ENCODE assay signal across 18 mouse cellular contexts in genomic region chr8:122638601-122639000, GRCm38 (mm10). TPM values are rescaled to one million over a fixed set of nuclear protein-coding genes. Genes with fewer than 3 reads are reported as not detected.
DNase-seq lines count a peak whose midpoint lies in the region; ATAC-seq and TF ChIP-seq lines count a peak whose summit lies in the region.
"Had no signal": no experiment of that assay in that cellular context is flagged by ENCODE, and none has a peak within 500 bp of the region (broad histone marks: within the 10 kb centered on the region; RNA-seq: fewer than 3 reads in every experiment).

No protein-coding gene starts in this region.

- 66% methylated on average over 16 of the region's 16 CpGs for WGBS in neural tube, embryonic 15.5 days
- WGBS in hindbrain, embryonic 15.5 days: 51% methylated on average over 16 of the region's 16 CpGs
- WGBS in stomach, postnatal 0 days: 66% methylated on average over 16 of the region's 16 CpGs

- H3K9me3 ChIP-seq in neural tube, embryonic 15.5 days (replicated peaks): no peaks in the 10 kb centered on the region
- no peaks in the 10 kb centered on the region for H3K9me3 ChIP-seq in hindbrain, embryonic 15.5 days
- no peaks in the 10 kb centered on the region for H3K9me3 ChIP-seq in stomach, postnatal 0 days (ENCODE audit: control insufficient read depth, low read length)

- no peak for DNase-seq in gastrocnemius, adult 2 months
- no peak for DNase-seq in gastrocnemius, adult 8-10 months (ENCODE audit: low spot score in 2 of 2)
- peak; percentile 32 for DNase-seq in neural tube, embryonic 10.5 days (ENCODE audit: extremely low spot score, low spot score)
- peak; percentile 43 for DNase-seq in stomach, postnatal 0 days (ENCODE audit: low spot score)
- no peak for DNase-seq in layer of hippocampus, adult 9-10 months (ENCODE audit: low spot score)
- no peak for DNase-seq in urinary bladder, adult 2 months (ENCODE audit: low spot score)
- DNase-seq: heart, postnatal 14 days; kidney, adult 9 months; lung, embryonic 14.5 days; spleen, adult 18-20 months; thymus, adult 2 months had no signal

- no peaks in the 10 kb centered on the region for H3K27me3 ChIP-seq in neural tube, embryonic 15.5 days (replicated peaks)
- no peaks in the 10 kb centered on the region for H3K27me3 ChIP-seq in hindbrain, embryonic 15.5 days
- H3K27me3 ChIP-seq in stomach, postnatal 0 days (ENCODE audit: control insufficient read depth, insufficient read depth, low read length): no peaks in the 10 kb centered on the region

- peaks cover 22% of the 10 kb centered on the region for H3K4me1 ChIP-seq in neural tube, embryonic 15.5 days
- H3K4me1 ChIP-seq in hindbrain, embryonic 15.5 days (replicated peaks): peaks cover 22% of the 10 kb centered on the region
- peaks cover 7% of the 10 kb centered on the region for H3K4me1 ChIP-seq in stomach, postnatal 0 days (replicated peaks; ENCODE audit: control insufficient read depth, insufficient read depth)

- H3K9ac ChIP-seq in neural tube, embryonic 15.5 days (replicated peaks): no peak overlapping the region
- no peak overlapping the region for H3K9ac ChIP-seq in hindbrain, embryonic 15.5 days
- no peak overlapping the region for H3K9ac ChIP-seq in stomach, postnatal 0 days (ENCODE audit: low read length)
- H3K9ac ChIP-seq: lung, embryonic 14.5 days had no signal

- no peak overlapping the region for H3K4me3 ChIP-seq in gastrocnemius, adult 2 months
- no peak overlapping the region for H3K4me3 ChIP-seq in neural tube, embryonic 15.5 days (replicated peaks)
- H3K4me3 ChIP-seq in hindbrain, embryonic 15.5 days: no peak overlapping the region
- H3K4me3 ChIP-seq in stomach, postnatal 0 days (ENCODE audit: low read depth, low read length): no peak overlapping the region

- ATAC-seq in neural tube, embryonic 15.5 days (ENCODE audit: low FRiP score): no peak
- no peak for ATAC-seq in hindbrain, embryonic 15.5 days (ENCODE audit: low FRiP score, low read depth)
- ATAC-seq in stomach, postnatal 0 days (ENCODE audit: low FRiP score, low TSS enrichment): no peak
- ATAC-seq: activated CD4-positive, CD25-positive, alpha-beta regulatory T cell, adult 4 months; forebrain, embryonic 14.5 days had no signal

- H3K27ac ChIP-seq in gastrocnemius, adult 2 months: peak overlapping the region; percentile 3; the same call in 1 of the 2 replicates
- H3K27ac ChIP-seq in neural tube, embryonic 15.5 days (replicated peaks): no peak overlapping the region
- H3K27ac ChIP-seq in hindbrain, embryonic 15.5 days (replicated peaks): peak overlapping the region; percentile 66; the same call in 1 of the 2 replicates
- no peak overlapping the region for H3K27ac ChIP-seq in stomach, postnatal 0 days (replicated peaks)

- no peak for TF ChIP-seq CTCF in gastrocnemius, adult 2 months (IDR thresholded peaks at IDR 0.05)
- no peak for TF ChIP-seq CTCF in stomach, postnatal 0 days (IDR thresholded peaks at IDR 0.05; ENCODE audit: low read depth)

- intact Hi-C loops in gastrocnemius, adult 2 months (cut with DNase I): no loop called here

- H3K36me3 ChIP-seq in neural tube, embryonic 15.5 days: peaks cover 64% of the 10 kb centered on the region
- peaks cover 28% of the 10 kb centered on the region for H3K36me3 ChIP-seq in hindbrain, embryonic 15.5 days
- H3K36me3 ChIP-seq in stomach, postnatal 0 days (ENCODE audit: control insufficient read depth, insufficient read depth, low read length): peaks cover 2% of the 10 kb centered on the region; the same call in 1 of the 2 replicates

- H3K4me2 ChIP-seq in neural tube, embryonic 15.5 days: no peak overlapping the region
- H3K4me2 ChIP-seq in hindbrain, embryonic 15.5 days: no peak overlapping the region
- H3K4me2 ChIP-seq in stomach, postnatal 0 days (replicated peaks; ENCODE audit: low read depth): no peak overlapping the region

- no peak for TF ChIP-seq EP300 in stomach, postnatal 0 days (optimal IDR thresholded peaks at IDR 0.05)

RNA-seq across cellular contexts. Expression of gene Pabpn1l, which starts 16.1 kb away (rescaled TPM):
- total RNA-seq in gastrocnemius, adult 2 months (2021): not detected
- under 1 TPM in 1 of 4 experiments, not detected in 3; 0.27 TPM for total RNA-seq in gastrocnemius, adult 8-10 months (2022)
- 0.14 TPM in 1 of 2 replicates, not detected in the other for polyA plus RNA-seq in neural tube, embryonic 15.5 days (2015; fragmentation: Nextera tagmentation; extraction: Ambion mirVana)
- not detected in 2 replicates for polyA plus RNA-seq in hindbrain, embryonic 15.5 days (2015; fragmentation: Nextera tagmentation; extraction: Ambion mirVana)
- 0.08 TPM in 1 of 2 replicates, not detected in the other for polyA plus RNA-seq in stomach, postnatal 0 days (2015; fragmentation: Nextera tagmentation; extraction: Ambion mirVana)
- polyA plus RNA-seq in urinary bladder, adult 2 months (2012; rRNA removed): 0.06 TPM in 1 of 2 replicates, not detected in the other
- total RNA-seq: MEL had no signal
- polyA plus RNA-seq: activated CD4-positive, CD25-positive, alpha-beta regulatory T cell, adult 4 months; embryonic facial prominence, embryonic 11.5 days; forebrain, embryonic 14.5 days; gonadal fat pad, adult 2 months; lung, embryonic 14.5 days had no signal

RNA-seq across cellular contexts. Expression of gene Trappc2l, which starts 27.2 kb away (rescaled TPM):
- total RNA-seq in gastrocnemius, adult 2 months (2021): 10 to 100 TPM; 39.3 to 45.5 TPM
- 10 to 100 TPM; 38.7 to 49.7 (median 44.0) TPM for total RNA-seq in gastrocnemius, adult 8-10 months (2022)
- polyA plus RNA-seq in neural tube, embryonic 15.5 days (2015; fragmentation: Nextera tagmentation; extraction: Ambion mirVana): 103 and 113 TPM in 2 replicates
- polyA plus RNA-seq in hindbrain, embryonic 15.5 days (2015; fragmentation: Nextera tagmentation; extraction: Ambion mirVana): 109 and 112 TPM in 2 replicates
- polyA plus RNA-seq in stomach, postnatal 0 days (2015; fragmentation: Nextera tagmentation; extraction: Ambion mirVana): 48.0 and 49.5 TPM in 2 replicates
- polyA plus RNA-seq in urinary bladder, adult 2 months (2012; rRNA removed): 108 and 113 TPM in 2 replicates

RNA-seq across cellular contexts. Expression of gene Galns, which starts 27.3 kb away (rescaled TPM):
- total RNA-seq in gastrocnemius, adult 2 months (2021): 1 to 10 TPM; 1.0 to 1.1 TPM
- under 1 TPM; 0.92 to 0.96 (median 0.93) TPM for total RNA-seq in gastrocnemius, adult 8-10 months (2022)
- polyA plus RNA-seq in neural tube, embryonic 15.5 days (2015; fragmentation: Nextera tagmentation; extraction: Ambion mirVana): 6.7 and 9.5 TPM in 2 replicates
- polyA plus RNA-seq in hindbrain, embryonic 15.5 days (2015; fragmentation: Nextera tagmentation; extraction: Ambion mirVana): 6.8 and 8.1 TPM in 2 replicates
- polyA plus RNA-seq in stomach, postnatal 0 days (2015; fragmentation: Nextera tagmentation; extraction: Ambion mirVana): 8.2 TPM in 2 replicates
- polyA plus RNA-seq in urinary bladder, adult 2 months (2012; rRNA removed): 16.2 and 20.8 TPM in 2 replicates

Comparison
In these comparisons a context has a peak if more than half of its experiments do, and no peak if none do; other contexts are left out.
1. DNase-seq: peak in neural tube, embryonic 10.5 days (single experiment) and stomach, postnatal 0 days (single experiment); none in gastrocnemius, adult 2 months (single experiment), gastrocnemius, adult 8-10 months (0 of 2), layer of hippocampus, adult 9-10 months (single experiment) and urinary bladder, adult 2 months (single experiment).
2. H3K27ac ChIP-seq: peak in gastrocnemius, adult 2 months (single experiment) and hindbrain, embryonic 15.5 days (single experiment); none in neural tube, embryonic 15.5 days (single experiment) and stomach, postnatal 0 days (single experiment).